Mouse (Mus musculus) neural tube, embryonic 11.5 days (tissue): ENCODE measurements around the gene Lrrc45. TPM values are rescaled to one million over a fixed set of nuclear protein-coding genes. Genes with fewer than 3 reads are reported as not detected.
"Not testable (repeated sequence)": the region's sequence is repeated elsewhere in the genome, so short reads cannot be mapped to it uniquely, and the experiment has no call there.

Source experiments
- ATAC-seq: fragments of 200-750 bp; cut with Nextera tagmentation; 2 replicates; pipeline ENCODE4 v1.8.0; 2017; ENCODE audit warnings: moderate number of reproducible peaks, mild to moderate bottlenecking, moderate TSS enrichment, moderate library complexity; ENCODE audit not compliant: insufficient read depth, low FRiP score, low TSS enrichment
- DNase-seq: peaks from one replicate; pipeline ENCODE4 v3.0.0-alpha.2; 2015; ENCODE audit warnings: low spot score
- H3K27ac ChIP-seq: fragments of 300-500 bp; sonication (generic); 2 replicates; pipeline ENCODE4 v1.5.1; 2014; ENCODE audit warnings: low read depth, mild to moderate bottlenecking, low read length
- H3K27me3 ChIP-seq: fragments of 300-500 bp; sonication (generic); 2 replicates; pipeline ENCODE4 v1.6.1; 2014; ENCODE audit warnings: mild to moderate bottlenecking, low read length, mixed read lengths; ENCODE audit not compliant: control insufficient read depth, insufficient read depth
- H3K36me3 ChIP-seq: fragments of 300-500 bp; sonication (generic); 2 replicates; pipeline ENCODE4 v1.6.1; 2014; ENCODE audit warnings: mild to moderate bottlenecking, low read length, moderate library complexity, mixed read lengths; ENCODE audit not compliant: control insufficient read depth, insufficient read depth
- H3K4me1 ChIP-seq: fragments of 300-500 bp; sonication (generic); 2 replicates; pipeline ENCODE4 v1.6.1; 2014; ENCODE audit warnings: low read length, mixed read lengths; ENCODE audit not compliant: control insufficient read depth, insufficient read depth
- H3K4me2 ChIP-seq: fragments of 300-500 bp; sonication (generic); 2 replicates; pipeline ENCODE4 v1.6.1; 2014; ENCODE audit warnings: low read depth, mild to moderate bottlenecking, moderate library complexity
- H3K4me3 ChIP-seq: fragments of 300-500 bp; sonication (generic); 2 replicates; pipeline ENCODE4 v1.5.1; 2014; ENCODE audit warnings: low read depth, low read length
- H3K9ac ChIP-seq: fragments of 300-500 bp; sonication (generic); 2 replicates; pipeline ENCODE4 v1.6.1; 2014; ENCODE audit warnings: mild to moderate bottlenecking, low read length
- H3K9me3 ChIP-seq: fragments of 300-500 bp; sonication (generic); 2 replicates; pipeline ENCODE4 v1.6.1; 2016; ENCODE audit warnings: low read length; ENCODE audit not compliant: control insufficient read depth
- whole genome bisulfite sequencing: fragments of 180-500 bp; shearing (Covaris S2); extraction: QIAGEN DNeasy Blood & Tissue Kit; methylation state at CpG from one replicate; pipeline ENCODE4 v1.1.7; 2014; 5-methylcytosine and 5-hydroxymethylcytosine counted together
- polyA plus RNA-seq: library from polyadenylated mRNA; unstranded; fragments of >200 nt; fragmentation: Nextera tagmentation; extraction: Ambion mirVana; gene quantifications from 2 replicates; pipeline ENCODE4 v1.2.1, GENCODE M21; 2014

The Lrrc45 gene
- polyA plus RNA-seq, 1 experiment from 2014 or later, result 44.7 TPM

GRCm38 (mm10) chr11:120763121-120763999 lies 49.6 kb downstream of the Lrrc45 start:
- not testable (repeated sequence) for H3K4me3 ChIP-seq, H3K9me3 ChIP-seq, DNase-seq, H3K27ac ChIP-seq, ATAC-seq, H3K9ac ChIP-seq, H3K27me3 ChIP-seq, H3K4me2 ChIP-seq, H3K4me1 ChIP-seq, H3K36me3 ChIP-seq
- WGBS, result 9% methylated on average over 6 of the region's 23 CpGs

DNA sequence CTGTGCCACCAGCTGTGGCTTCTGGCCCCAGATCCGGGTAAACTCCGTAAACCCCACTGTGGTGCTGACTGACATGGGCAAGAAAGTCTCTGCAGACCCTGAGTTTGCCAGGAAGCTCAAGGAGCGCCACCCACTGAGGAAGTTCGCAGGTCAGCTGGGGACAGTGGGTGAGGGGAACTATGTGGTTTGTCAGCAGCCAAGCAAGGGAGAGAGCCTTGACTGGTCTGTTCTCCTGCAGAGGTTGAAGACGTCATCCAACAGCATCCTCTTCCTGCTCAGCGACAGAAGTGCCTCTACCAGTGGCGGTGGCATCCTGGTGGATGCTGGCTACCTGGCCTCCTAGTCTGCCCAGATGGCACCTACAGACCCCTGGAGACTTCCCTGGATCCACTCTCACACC lies 53.3 kb downstream of the Lrrc45 start:
- H3K9me3 ChIP-seq, H3K9ac ChIP-seq, H3K27ac ChIP-seq, ATAC-seq, H3K27me3 ChIP-seq, DNase-seq, H3K4me1 ChIP-seq, H3K4me3 ChIP-seq, H3K36me3 ChIP-seq, H3K4me2 ChIP-seq: not testable (repeated sequence)
- 87% methylated on average over 3 of the region's 7 CpGs for WGBS

DNA sequence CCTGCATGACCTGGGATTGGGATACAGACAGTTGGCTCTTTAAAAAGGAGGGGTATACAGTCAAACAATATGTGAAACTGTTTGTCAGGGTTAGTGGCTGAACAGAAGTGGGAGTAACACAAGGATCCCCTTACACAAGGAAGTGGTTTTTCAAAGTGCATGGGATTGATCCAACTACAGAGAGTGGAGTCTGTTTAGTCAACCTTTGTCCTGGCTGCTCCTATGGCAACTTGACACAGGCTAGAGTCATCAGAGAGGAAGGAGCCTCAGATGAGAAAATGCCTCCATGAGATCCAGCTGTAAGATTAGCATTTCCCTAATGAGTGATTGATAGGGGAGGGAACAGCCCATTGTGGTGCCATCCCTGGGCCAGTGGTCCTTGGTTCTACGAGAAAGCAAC lies 54.5 kb downstream of the Lrrc45 start:
- Histone ChIP-seq H3K36me3 (no peaks in the 10 kb centered on the region), H3K27ac (no peak overlapping the region), H3K4me1 (no peaks in the 10 kb centered on the region), H3K9ac (no peak overlapping the region), H3K4me2 (no peak overlapping the region), H3K4me3 (no peak overlapping the region), H3K27me3 (no peaks in the 10 kb centered on the region), H3K9me3 (no peaks in the 10 kb centered on the region)
- no peak for DNase-seq
- ATAC-seq, result no peak
- WGBS, result 67% methylated on average over 1 of the region's 1 CpGs

Other genes starting within 250 kb of the Lrrc45 start
- gene Arl16, start 246.3 kb upstream of the Lrrc45 start, polyA plus RNA-seq, result 61.2 and 65.7 TPM in 2 replicates
- gene Mrpl12, start 229.3 kb upstream of the Lrrc45 start, polyA plus RNA-seq, result 142 and 145 TPM in 2 replicates
- 41.4 and 49.5 TPM in 2 replicates for gene Slc25a10, start 222.1 kb upstream of the Lrrc45 start, polyA plus RNA-seq
- 0.19 and 0.24 TPM in 2 replicates for gene Gcgr, start 183.2 kb upstream of the Lrrc45 start, polyA plus RNA-seq
- 244 and 251 TPM in 2 replicates for gene Mcrip1, start 164.2 kb upstream of the Lrrc45 start, polyA plus RNA-seq
- not detected in 2 replicates for gene Ppp1r27, start 162.8 kb upstream of the Lrrc45 start, polyA plus RNA-seq
- 562 and 566 TPM in 2 replicates for gene P4hb, start 140.7 kb upstream of the Lrrc45 start, polyA plus RNA-seq
- gene Arhgdia, start 132.3 kb upstream of the Lrrc45 start, polyA plus RNA-seq, result 686 and 719 TPM in 2 replicates
- gene Alyref, start 115.6 kb upstream of the Lrrc45 start, polyA plus RNA-seq, result 669 and 698 TPM in 2 replicates
- 198 and 199 TPM in 2 replicates for gene Anapc11, start 115.5 kb upstream of the Lrrc45 start, polyA plus RNA-seq
- gene Npb, start 105.4 kb upstream of the Lrrc45 start, polyA plus RNA-seq, result 0.78 TPM in 1 of 2 replicates, not detected in the other
- 109 and 118 TPM in 2 replicates for gene Pcyt2, start 96.0 kb upstream of the Lrrc45 start, polyA plus RNA-seq
- gene Sirt7, start 88.7 kb upstream of the Lrrc45 start, polyA plus RNA-seq, result 37.2 and 39.0 TPM in 2 replicates
- gene Mafg, start 80.3 kb upstream of the Lrrc45 start, polyA plus RNA-seq, result 26.5 and 27.5 TPM in 2 replicates
- 31.8 and 33.8 TPM in 2 replicates for gene Pycr1, start 70.2 kb upstream of the Lrrc45 start, polyA plus RNA-seq
- gene Myadml2, start 65.8 kb upstream of the Lrrc45 start, polyA plus RNA-seq, result 0.89 TPM in 1 of 2 replicates, not detected in the other
- 2.6 and 3.0 TPM in 2 replicates for gene Notum, start 52.8 kb upstream of the Lrrc45 start, polyA plus RNA-seq
- 124 and 136 TPM in 2 replicates for gene Aspscr1, start 41.0 kb upstream of the Lrrc45 start, polyA plus RNA-seq
- 112 and 115 TPM in 2 replicates for gene Cenpx, start 187 bp upstream of the Lrrc45 start, polyA plus RNA-seq
- 12.1 and 13.9 TPM in 2 replicates for gene Rac3, start 7.5 kb downstream of the Lrrc45 start, polyA plus RNA-seq
- 14.9 and 16.5 TPM in 2 replicates for gene Dcxr, start 13.4 kb downstream of the Lrrc45 start, polyA plus RNA-seq
- gene Cbr2, start 18.2 kb downstream of the Lrrc45 start, polyA plus RNA-seq, result 1.8 and 2.0 TPM in 2 replicates
- gene Hmga1b, start 48.9 kb downstream of the Lrrc45 start, polyA plus RNA-seq, result 7.7 and 8.6 TPM in 2 replicates
- 36.7 and 40.5 TPM in 2 replicates for gene Rfng, start 70.3 kb downstream of the Lrrc45 start, polyA plus RNA-seq
- gene Gps1, start 70.3 kb downstream of the Lrrc45 start, polyA plus RNA-seq, result 286 and 291 TPM in 2 replicates
- gene Dus1l, start 82.5 kb downstream of the Lrrc45 start, polyA plus RNA-seq, result 83.4 and 84.7 TPM in 2 replicates
- 108 and 125 TPM in 2 replicates for gene Fasn, start 110.6 kb downstream of the Lrrc45 start, polyA plus RNA-seq
- 4.6 and 5.8 TPM in 2 replicates for gene Ccdc57, start 218.9 kb downstream of the Lrrc45 start, polyA plus RNA-seq
- gene Slc16a3, start 234.6 kb downstream of the Lrrc45 start, polyA plus RNA-seq, result 37.1 and 39.4 TPM in 2 replicates